Mouse (Mus musculus): ENCODE results near the gene Stkld1.

The Stkld1 gene

GRCm38 (mm10) chr2:26963923-26964723 lies 30.3 kb downstream of the Stkld1 start, which contains the start of gene Rexo4:
Rexo4 (minus strand) TSS chr2:26964386.
- DNase-seq (ENCODE audit: low spot score) = peak; percentile 90

- no peak for DNase-seq (ENCODE audit: low spot score)
Measured at GRCm38 (mm10) chr2:26964724-26965370, 31.0 kb downstream of the Stkld1 start.

GRCm38 (mm10) chr2:26967262-26967661 lies 33.4 kb downstream of the Stkld1 start:
- DNase-seq (ENCODE audit: low spot score) = no peak

GRCm38 (mm10) chr2:26973116-26973515 lies 39.3 kb downstream of the Stkld1 start, which contains the start of gene Adamts13:
Adamts13 (plus strand) TSS chr2:26973416.
- DNase-seq (ENCODE audit: low spot score) = no peak

GRCm38 (mm10) chr2:26973960-26974359 lies 40.1 kb downstream of the Stkld1 start:
- no peak for DNase-seq (ENCODE audit: low spot score)

- no peak for DNase-seq (ENCODE audit: low spot score)
Measured at GRCm38 (mm10) chr2:26980361-26980760, 46.5 kb downstream of the Stkld1 start.

- DNase-seq (ENCODE audit: low spot score) = no peak
Measured at GRCm38 (mm10) chr2:26984179-26984578, 50.3 kb downstream of the Stkld1 start.

GRCm38 (mm10) chr2:26984640-26985039 lies 50.8 kb downstream of the Stkld1 start:
- no peak for DNase-seq (ENCODE audit: low spot score)

- no peak for DNase-seq (ENCODE audit: low spot score)
Measured at GRCm38 (mm10) chr2:26993936-26994335, 60.1 kb downstream of the Stkld1 start.

- DNase-seq (ENCODE audit: low spot score) = no peak
Measured at GRCm38 (mm10) chr2:26997498-26997897, 63.7 kb downstream of the Stkld1 start.

GRCm38 (mm10) chr2:26997993-26998392 lies 64.1 kb downstream of the Stkld1 start:
- no peak for DNase-seq (ENCODE audit: low spot score)

All from left cerebral cortex, adult 11 months (tissue).